Mouse (Mus musculus) lung, postnatal 10 days (tissue): ENCODE results near the gene Spaca9.

Experiments
- DNase-seq: peaks from one replicate; pipeline ENCODE4 v3.0.0; 2021

Gene Spaca9

DNA sequence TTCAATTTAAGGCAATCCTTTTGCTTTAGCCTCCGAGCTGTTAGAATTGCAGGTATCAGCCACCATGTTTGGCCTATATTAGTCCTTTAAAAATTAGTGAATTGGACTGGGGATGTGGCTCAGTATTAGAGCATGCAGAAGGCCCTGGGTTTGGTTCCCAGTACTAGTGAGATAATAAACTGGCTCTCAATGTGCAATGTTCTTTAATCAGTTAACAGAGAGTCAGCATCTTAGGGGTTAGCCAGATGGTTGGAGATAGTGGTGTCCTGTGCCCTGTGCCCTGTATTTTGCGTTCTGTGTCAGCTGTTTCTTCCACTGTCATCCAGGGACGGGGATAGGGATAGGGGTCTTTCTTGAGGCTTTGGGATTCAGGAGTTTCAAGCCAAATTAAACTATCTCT lies 36.6 kb downstream of the Spaca9 start:
- DNase-seq: no peak

DNA sequence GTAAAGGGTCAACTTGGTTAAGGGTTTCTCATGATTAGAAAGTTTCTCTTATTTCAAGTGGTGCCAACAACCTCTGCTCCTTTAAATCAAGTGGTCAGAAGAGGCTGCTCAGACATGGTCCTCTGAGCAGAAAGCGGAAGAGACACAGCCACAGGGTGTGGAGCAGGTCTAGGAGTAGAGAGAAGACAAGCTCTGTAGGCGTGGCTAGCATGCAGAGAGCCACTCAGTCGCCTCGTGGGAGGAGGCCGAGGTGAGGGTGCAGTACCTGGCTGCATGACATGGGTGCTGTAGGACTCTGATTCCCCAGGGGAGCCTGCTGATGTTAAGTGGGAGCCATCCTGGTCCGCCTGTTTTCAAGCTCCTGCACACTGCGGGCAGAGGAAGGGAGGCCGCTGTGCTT lies 43.3 kb downstream of the Spaca9 start:
- DNase-seq: peak; percentile 25

DNA sequence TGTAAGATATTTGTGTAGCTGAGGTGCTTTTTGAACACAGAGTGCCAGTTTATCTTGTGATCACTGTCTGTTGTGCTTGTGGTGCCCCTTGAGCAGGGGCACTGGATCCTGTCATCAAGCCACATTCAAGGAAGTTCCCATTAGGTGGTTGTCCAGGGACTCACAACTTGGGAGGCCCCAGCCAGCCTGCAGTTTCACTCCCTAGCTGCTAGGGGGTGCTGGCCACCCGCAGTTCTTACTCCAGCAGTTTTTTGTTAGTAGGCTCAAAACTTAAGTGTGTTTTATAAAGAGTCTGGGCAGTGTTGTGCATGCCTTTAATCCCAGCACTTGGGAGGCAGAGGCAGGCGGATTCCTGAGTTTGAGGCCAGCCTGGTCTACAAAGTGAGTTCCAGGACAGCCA lies 45.2 kb downstream of the Spaca9 start:
- peak; percentile 40 for DNase-seq

DNA sequence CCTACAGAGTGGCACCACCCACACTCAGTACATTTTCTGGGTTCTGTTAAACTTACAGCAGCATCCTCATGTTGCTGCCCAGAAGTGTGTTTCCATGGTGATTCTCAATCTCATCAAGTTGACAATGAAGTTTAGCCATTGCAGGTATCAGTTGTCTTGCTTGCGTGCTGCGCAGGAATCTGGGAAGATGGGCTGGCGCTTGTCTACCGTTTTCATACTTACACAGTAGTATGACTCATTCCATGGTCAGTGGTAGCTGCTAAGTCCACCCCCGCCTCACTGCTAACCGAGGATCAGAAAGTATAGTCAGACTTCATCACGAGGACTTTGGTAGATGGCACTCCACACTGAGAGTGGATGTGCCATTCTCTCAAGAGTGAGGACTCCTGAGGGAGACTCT lies 46.2 kb downstream of the Spaca9 start:
- DNase-seq: no peak

DNA sequence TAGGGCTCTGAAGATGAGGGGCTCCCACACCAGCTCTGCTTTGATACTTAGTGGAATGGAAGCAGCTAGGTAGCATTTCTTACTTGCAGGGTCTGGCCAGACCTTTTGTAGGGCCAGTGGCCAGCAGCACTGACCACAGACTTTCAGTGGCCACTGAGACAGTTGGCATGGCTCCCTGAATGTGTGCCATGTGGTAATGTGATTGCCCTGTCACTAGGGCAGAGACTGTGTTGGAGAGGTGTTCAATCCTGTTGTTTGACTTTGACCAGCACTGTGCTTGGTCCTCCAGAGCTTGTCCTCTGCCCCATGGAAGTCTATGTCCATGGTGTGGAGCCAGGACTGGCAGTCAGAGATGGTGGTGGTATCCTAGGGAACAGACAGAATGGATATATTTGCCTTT lies 49.0 kb downstream of the Spaca9 start:
- no peak for DNase-seq

DNA sequence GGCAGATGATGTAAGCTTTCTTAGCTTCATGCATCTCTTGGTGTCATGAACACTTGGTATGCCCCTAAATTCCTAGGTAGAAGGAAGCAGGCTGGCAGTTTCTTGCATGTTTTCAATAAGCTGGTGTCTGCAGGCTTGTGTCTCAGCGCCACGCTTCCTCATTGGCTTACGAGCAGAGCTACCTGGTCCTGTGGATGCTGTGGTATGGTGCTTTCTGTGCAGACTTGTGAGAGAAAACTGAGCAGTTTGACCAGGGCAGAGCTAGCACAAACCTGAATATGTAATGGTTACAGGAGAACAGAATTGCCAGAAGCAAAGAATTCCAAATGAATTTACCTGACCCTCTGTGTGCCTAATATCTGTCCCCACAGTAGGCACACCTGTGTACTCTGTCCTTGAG lies 56.4 kb downstream of the Spaca9 start:
- no peak for DNase-seq
